Mouse (Mus musculus) embryonic fibroblast, embryonic 13.5 days (primary cell): ENCODE results near the gene Atat1.

ENCODE experiments used
- CTCF ChIP-seq: IDR thresholded peaks from 2 replicates; pipeline ENCODE4 v1.5.1; 2011; ENCODE audit warnings: mild to moderate bottlenecking, control low read depth, low read length, moderate library complexity, borderline replicate concordance; ENCODE audit not compliant: insufficient read depth
- POLR2A ChIP-seq: IDR thresholded peaks from 2 replicates; pipeline ENCODE4 v1.6.1; 2011; ENCODE audit warnings: low read depth, mild to moderate bottlenecking, control low read depth, low read length, moderate library complexity

GRCm38 (mm10) chr17:35909186-35909918, 523 bp downstream of the Atat1 start:
- TF ChIP-seq CTCF: no peak
- no peak for TF ChIP-seq POLR2A
